Mouse (Mus musculus): ENCODE measurements at regions not wholly inside any gene's neighbourhood (a gene's known extent, or its start where the extent isn't known, plus 50 kb on each side); places are given as distances from the start of the nearest gene placed in this dataset.

GRCm38 (mm10) chr17:82828434-82828997 is 386.6 kb upstream of the Pkdcc start:
- H3K4me1 ChIP-seq (ENCODE audit: control insufficient read depth, insufficient read depth, low read length) = no peaks in the 10 kb centered on the region
- WGBS = 83% methylated on average over 5 of the region's 5 CpGs
- no peaks in the 10 kb centered on the region for H3K36me3 ChIP-seq (ENCODE audit: control insufficient read depth, insufficient read depth, low read length)
- no peak overlapping the region for H3K4me3 ChIP-seq (ENCODE audit: low read depth, low read length)
- no peak overlapping the region for H3K27ac ChIP-seq (replicated peaks; ENCODE audit: low read depth, low read length)
- ATAC-seq (ENCODE audit: insufficient number of reproducible peaks, low FRiP score, low TSS enrichment, low read depth) (no peak), DNase-seq (ENCODE audit: low spot score) (no peak)
- no peak overlapping the region for H3K4me2 ChIP-seq (ENCODE audit: low read depth, severe bottlenecking)
- H3K27me3 ChIP-seq (ENCODE audit: control insufficient read depth, insufficient read depth, low read length) = no peaks in the 10 kb centered on the region
- H3K9ac ChIP-seq (ENCODE audit: low read length) = no peak overlapping the region
- H3K9me3 ChIP-seq (ENCODE audit: control insufficient read depth, low read length) = no peaks in the 10 kb centered on the region

- Histone ChIP-seq H3K9me3 (ENCODE audit: control insufficient read depth, low read length) (no peaks in the 10 kb centered on the region), H3K9ac (ENCODE audit: low read length) (no peak overlapping the region), H3K4me2 (ENCODE audit: low read depth, severe bottlenecking) (no peak overlapping the region), H3K27me3 (ENCODE audit: control insufficient read depth, insufficient read depth, low read length) (no peaks in the 10 kb centered on the region), H3K36me3 (ENCODE audit: control insufficient read depth, insufficient read depth, low read length) (no peaks in the 10 kb centered on the region), H3K27ac (replicated peaks; ENCODE audit: low read depth, low read length) (no peak overlapping the region), H3K4me3 (ENCODE audit: low read depth, low read length) (no peak overlapping the region), H3K4me1 (ENCODE audit: control insufficient read depth, insufficient read depth, low read length) (no peaks in the 10 kb centered on the region)
- DNase-seq (ENCODE audit: low spot score) (no peak), ATAC-seq (ENCODE audit: insufficient number of reproducible peaks, low FRiP score, low TSS enrichment, low read depth) (no peak)
- 97% methylated on average over 2 of the region's 2 CpGs for WGBS
Observed at GRCm38 (mm10) chr17:82829415-82829814, 385.7 kb upstream of the Pkdcc start.

- DNase-seq (ENCODE audit: low spot score) = no peak
- Histone ChIP-seq H3K36me3 (ENCODE audit: control insufficient read depth, insufficient read depth, low read length) (no peaks in the 10 kb centered on the region), H3K4me1 (ENCODE audit: control insufficient read depth, insufficient read depth, low read length) (no peaks in the 10 kb centered on the region), H3K4me3 (ENCODE audit: low read depth, low read length) (no peak overlapping the region), H3K4me2 (ENCODE audit: low read depth, severe bottlenecking) (no peak overlapping the region), H3K9me3 (ENCODE audit: control insufficient read depth, low read length) (no peaks in the 10 kb centered on the region), H3K27me3 (ENCODE audit: control insufficient read depth, insufficient read depth, low read length) (no peaks in the 10 kb centered on the region), H3K9ac (ENCODE audit: low read length) (no peak overlapping the region), H3K27ac (replicated peaks; ENCODE audit: low read depth, low read length) (no peak overlapping the region)
- 81% methylated on average over 3 of the region's 3 CpGs for WGBS
- ATAC-seq (ENCODE audit: insufficient number of reproducible peaks, low FRiP score, low TSS enrichment, low read depth) = no peak
Observed at GRCm38 (mm10) chr17:82834177-82834576, 380.9 kb upstream of the Pkdcc start.

DNA sequence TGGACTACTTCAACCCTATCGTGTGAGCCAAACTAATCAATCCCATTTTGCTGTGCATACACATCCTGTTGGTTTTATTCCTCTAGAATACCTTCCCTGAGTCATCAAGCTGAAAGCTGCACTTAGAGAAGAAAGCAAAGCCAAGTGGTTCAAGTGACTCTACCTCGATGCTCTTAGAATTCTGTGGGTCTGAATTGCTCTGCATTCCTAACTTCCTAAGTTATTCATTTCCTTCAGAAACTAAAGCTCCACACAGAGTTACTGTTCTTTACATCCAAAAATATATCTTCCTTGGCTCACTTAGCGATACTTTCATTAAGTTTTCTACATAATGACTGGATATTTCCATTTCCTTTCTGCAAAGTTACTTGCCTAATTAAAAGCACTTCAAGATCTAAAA is 379.0 kb upstream of the Pkdcc start:
- DNase-seq (ENCODE audit: low spot score) = no peak
- ATAC-seq (ENCODE audit: insufficient number of reproducible peaks, low FRiP score, low TSS enrichment, low read depth) = no peak
- H3K4me3 ChIP-seq (ENCODE audit: low read depth, low read length) = no peak overlapping the region
- H3K9me3 ChIP-seq (ENCODE audit: control insufficient read depth, low read length) = no peaks in the 10 kb centered on the region
- H3K4me1 ChIP-seq (ENCODE audit: control insufficient read depth, insufficient read depth, low read length) = no peaks in the 10 kb centered on the region
- H3K27ac ChIP-seq (replicated peaks; ENCODE audit: low read depth, low read length) = no peak overlapping the region
- no peak overlapping the region for H3K9ac ChIP-seq (ENCODE audit: low read length)
- H3K4me2 ChIP-seq (ENCODE audit: low read depth, severe bottlenecking) = no peak overlapping the region
- WGBS = 80% methylated on average over 3 of the region's 3 CpGs
- no peaks in the 10 kb centered on the region for H3K27me3 ChIP-seq (ENCODE audit: control insufficient read depth, insufficient read depth, low read length)
- H3K36me3 ChIP-seq (ENCODE audit: control insufficient read depth, insufficient read depth, low read length) = no peaks in the 10 kb centered on the region

- Histone ChIP-seq H3K4me1 (ENCODE audit: control insufficient read depth, insufficient read depth, low read length) (no peaks in the 10 kb centered on the region), H3K9ac (ENCODE audit: low read length) (no peak overlapping the region), H3K27ac (replicated peaks; ENCODE audit: low read depth, low read length) (no peak overlapping the region), H3K4me2 (ENCODE audit: low read depth, severe bottlenecking) (no peak overlapping the region), H3K36me3 (ENCODE audit: control insufficient read depth, insufficient read depth, low read length) (no peaks in the 10 kb centered on the region), H3K9me3 (ENCODE audit: control insufficient read depth, low read length) (no peaks in the 10 kb centered on the region), H3K27me3 (ENCODE audit: control insufficient read depth, insufficient read depth, low read length) (no peaks in the 10 kb centered on the region), H3K4me3 (ENCODE audit: low read depth, low read length) (no peak overlapping the region)
- ATAC-seq (ENCODE audit: insufficient number of reproducible peaks, low FRiP score, low TSS enrichment, low read depth) = no peak
- DNase-seq (ENCODE audit: low spot score) = no peak
- 78% methylated on average over 5 of the region's 5 CpGs for WGBS
Observed at GRCm38 (mm10) chr17:82846776-82847494, 368.2 kb upstream of the Pkdcc start.

GRCm38 (mm10) chr17:82857199-82858147 is 357.6 kb upstream of the Pkdcc start:
- peak; percentile 95 for ATAC-seq (ENCODE audit: insufficient number of reproducible peaks, low FRiP score, low TSS enrichment, low read depth)
- H3K4me2 ChIP-seq (ENCODE audit: low read depth, severe bottlenecking) = peak overlapping the region; percentile 31; the same call in 1 of the 2 replicates

GRCm38 (mm10) chr17:82860391-82860790 is 354.7 kb upstream of the Pkdcc start:
- Histone ChIP-seq H3K27me3 (ENCODE audit: control insufficient read depth, insufficient read depth, low read length) (no peaks in the 10 kb centered on the region), H3K4me3 (ENCODE audit: low read depth, low read length) (no peak overlapping the region), H3K9ac (ENCODE audit: low read length) (no peak overlapping the region), H3K4me2 (ENCODE audit: low read depth, severe bottlenecking) (no peak overlapping the region), H3K36me3 (ENCODE audit: control insufficient read depth, insufficient read depth, low read length) (no peaks in the 10 kb centered on the region), H3K27ac (replicated peaks; ENCODE audit: low read depth, low read length) (no peak overlapping the region), H3K9me3 (ENCODE audit: control insufficient read depth, low read length) (no peaks in the 10 kb centered on the region), H3K4me1 (ENCODE audit: control insufficient read depth, insufficient read depth, low read length) (no peaks in the 10 kb centered on the region)
- DNase-seq (ENCODE audit: low spot score) = no peak
- ATAC-seq (ENCODE audit: insufficient number of reproducible peaks, low FRiP score, low TSS enrichment, low read depth) = no peak
- WGBS = 81% methylated on average over 5 of the region's 5 CpGs

More at GRCm38 (mm10) chr17:82857199-82858147, 357.6 kb upstream of the Pkdcc start:
- Histone ChIP-seq H3K4me1 (ENCODE audit: control insufficient read depth, insufficient read depth, low read length) (no peaks in the 10 kb centered on the region), H3K4me3 (ENCODE audit: low read depth, low read length) (no peak overlapping the region), H3K27me3 (ENCODE audit: control insufficient read depth, insufficient read depth, low read length) (no peaks in the 10 kb centered on the region), H3K36me3 (ENCODE audit: control insufficient read depth, insufficient read depth, low read length) (no peaks in the 10 kb centered on the region), H3K9me3 (ENCODE audit: control insufficient read depth, low read length) (no peaks in the 10 kb centered on the region), H3K27ac (replicated peaks; ENCODE audit: low read depth, low read length) (no peak overlapping the region), H3K9ac (ENCODE audit: low read length) (0 out of 2 replicates have a peak overlapping the region, but pooled peaks have one; percentile 41)
- DNase-seq (ENCODE audit: low spot score) = peak; percentile 90
- 28% methylated on average over 16 of the region's 16 CpGs for WGBS

DNA sequence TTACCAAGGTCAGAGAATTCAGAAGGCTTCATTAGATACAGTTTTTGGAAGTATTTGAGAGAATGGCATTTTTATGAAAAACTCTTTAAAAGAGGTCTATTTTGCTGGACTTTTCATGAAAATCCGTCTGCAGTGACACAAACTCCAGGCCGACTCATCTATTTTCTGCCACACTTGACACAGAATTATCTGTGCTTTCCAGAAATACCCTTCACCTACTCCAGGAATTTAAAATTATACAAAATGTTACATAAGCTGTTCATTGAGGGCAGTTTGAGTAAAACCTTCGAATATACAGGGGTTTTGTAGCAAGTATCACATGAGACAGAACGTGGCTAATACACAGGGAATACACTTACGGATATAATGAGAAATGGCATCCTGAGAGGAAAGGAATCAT is 354.1 kb upstream of the Pkdcc start:
- Histone ChIP-seq H3K36me3 (ENCODE audit: control insufficient read depth, insufficient read depth, low read length) (no peaks in the 10 kb centered on the region), H3K4me3 (ENCODE audit: low read depth, low read length) (no peak overlapping the region), H3K27ac (replicated peaks; ENCODE audit: low read depth, low read length) (no peak overlapping the region), H3K4me1 (ENCODE audit: control insufficient read depth, insufficient read depth, low read length) (no peaks in the 10 kb centered on the region), H3K9ac (ENCODE audit: low read length) (no peak overlapping the region), H3K9me3 (ENCODE audit: control insufficient read depth, low read length) (no peaks in the 10 kb centered on the region), H3K27me3 (ENCODE audit: control insufficient read depth, insufficient read depth, low read length) (no peaks in the 10 kb centered on the region), H3K4me2 (ENCODE audit: low read depth, severe bottlenecking) (no peak overlapping the region)
- no peak for DNase-seq (ENCODE audit: low spot score)
- WGBS = 92% methylated on average over 5 of the region's 5 CpGs
- ATAC-seq (ENCODE audit: insufficient number of reproducible peaks, low FRiP score, low TSS enrichment, low read depth) = no peak
